Mouse (Mus musculus): ENCODE measurements around the gene Tnrc6b.

The Tnrc6b gene

DNA sequence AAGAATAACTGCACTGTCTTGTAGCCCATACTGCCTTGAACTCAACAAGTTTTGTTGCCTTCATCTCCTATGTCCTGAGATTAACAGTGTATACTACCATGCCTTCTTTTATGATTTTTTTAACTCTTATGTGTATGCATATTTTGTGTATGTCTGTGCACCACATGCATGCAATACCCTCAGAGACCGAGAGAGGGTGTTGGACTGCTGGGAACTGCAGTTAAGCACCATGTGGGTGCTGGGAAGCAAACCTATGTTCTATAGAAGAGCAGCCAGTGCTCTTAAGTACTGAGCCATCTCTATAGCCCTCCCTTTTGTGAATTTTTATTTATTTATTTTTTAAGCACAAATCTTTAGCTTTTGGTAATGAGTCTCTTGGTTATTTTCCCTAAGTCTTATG, 202.7 kb downstream of the Tnrc6b start:
- no peak for DNase-seq (ENCODE audit: low read depth, low spot score)

DNA sequence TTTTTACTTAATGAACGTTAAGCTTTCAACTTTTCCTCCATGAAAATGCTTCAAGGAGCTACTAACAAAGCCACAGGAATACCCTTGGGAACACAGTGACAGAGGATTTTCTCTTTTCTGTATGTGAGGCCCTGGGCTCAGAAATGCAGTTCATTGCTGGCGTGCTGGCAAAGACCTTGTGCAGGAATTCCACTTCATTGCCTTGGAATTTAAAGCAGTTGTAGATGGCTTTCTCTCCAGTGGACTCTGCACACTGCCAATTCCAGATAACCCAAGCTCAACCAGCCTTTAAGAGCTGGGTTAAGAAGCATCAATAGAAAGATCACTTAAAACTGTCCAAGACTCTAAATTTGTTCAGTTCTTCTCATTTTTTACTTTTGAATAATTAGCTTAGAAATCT, 204.7 kb downstream of the Tnrc6b start:
- DNase-seq (ENCODE audit: low read depth, low spot score): no peak

DNA sequence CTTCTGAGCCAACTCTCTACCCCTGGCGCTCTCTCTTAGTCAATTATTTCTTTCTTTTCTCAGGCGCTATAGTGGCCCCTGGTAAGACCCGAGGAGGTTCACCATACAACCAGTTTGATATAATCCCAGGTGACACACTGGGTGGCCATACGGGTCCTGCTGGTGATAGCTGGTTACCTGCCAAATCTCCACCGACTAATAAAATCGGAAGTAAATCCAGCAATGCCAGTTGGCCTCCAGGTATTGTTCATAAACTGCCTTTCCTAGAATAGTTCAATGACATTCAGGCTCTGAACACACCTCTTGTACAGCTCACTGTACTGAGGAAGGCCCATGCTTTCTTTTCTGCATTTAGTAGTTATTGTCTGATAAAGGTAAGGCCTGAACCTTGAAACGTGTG, 205.5 kb downstream of the Tnrc6b start:
- no peak for DNase-seq (ENCODE audit: low read depth, low spot score)

DNA sequence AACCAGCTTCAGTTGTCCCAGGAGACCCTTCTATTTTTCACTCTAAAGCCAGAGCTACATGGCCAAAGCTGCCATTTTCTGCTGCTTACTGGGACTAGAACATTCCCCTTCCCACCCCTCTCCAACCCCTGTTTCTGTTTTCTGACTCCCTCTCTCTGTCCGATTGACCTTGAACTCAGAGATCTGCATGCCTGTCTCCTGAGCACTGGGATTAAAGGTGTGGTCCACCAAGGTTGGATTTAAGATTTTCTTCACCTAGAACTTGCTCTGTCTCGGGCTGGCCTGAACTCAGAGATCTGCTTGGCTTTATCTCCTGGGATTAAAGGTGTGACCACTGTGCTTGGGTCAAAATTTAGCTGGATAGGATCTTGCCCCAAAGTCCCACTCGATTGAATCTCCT, 209.2 kb downstream of the Tnrc6b start:
- no peak for DNase-seq (ENCODE audit: low read depth, low spot score)

DNA sequence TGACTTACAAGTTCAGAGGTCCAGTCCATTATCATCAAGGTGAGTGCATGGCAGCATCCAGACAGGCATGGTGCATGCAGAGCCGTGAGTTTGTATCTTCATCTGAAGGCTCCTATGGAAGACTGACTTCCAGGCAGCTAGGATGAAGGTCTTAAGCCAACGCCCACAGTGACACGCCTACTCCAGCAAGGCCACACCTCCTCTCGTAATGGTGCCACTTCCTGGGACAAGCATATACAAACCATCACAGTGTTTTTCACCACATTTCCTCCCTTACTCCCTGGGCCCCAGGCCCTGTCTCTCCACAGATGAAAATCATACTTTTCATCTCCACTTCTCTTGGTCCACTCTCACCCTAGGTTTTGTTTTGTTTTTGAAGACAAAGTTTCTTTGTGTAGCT, 210.7 kb downstream of the Tnrc6b start:
- peak; percentile 61 for DNase-seq (ENCODE audit: low read depth, low spot score)

DNA sequence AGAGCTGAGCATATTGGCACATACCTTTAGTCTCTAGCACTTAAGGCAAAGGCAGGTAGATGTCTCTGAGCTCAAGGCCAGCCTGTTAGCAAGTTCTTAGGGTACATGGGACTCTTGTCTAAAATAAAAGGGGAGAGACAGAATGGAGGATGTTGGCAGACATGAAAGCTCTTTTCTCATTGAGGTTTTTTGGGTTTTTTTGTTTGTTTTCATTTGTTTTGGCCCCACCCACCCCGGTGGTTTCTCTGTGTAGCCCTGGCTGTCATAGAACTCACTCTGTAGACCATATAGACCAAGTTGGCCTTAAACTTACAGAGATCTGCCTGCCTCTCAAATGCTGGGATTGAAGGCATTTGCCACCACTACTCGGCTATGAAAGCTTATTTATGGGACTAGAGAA, 213.1 kb downstream of the Tnrc6b start:
- no peak for DNase-seq (ENCODE audit: low read depth, low spot score)

DNA sequence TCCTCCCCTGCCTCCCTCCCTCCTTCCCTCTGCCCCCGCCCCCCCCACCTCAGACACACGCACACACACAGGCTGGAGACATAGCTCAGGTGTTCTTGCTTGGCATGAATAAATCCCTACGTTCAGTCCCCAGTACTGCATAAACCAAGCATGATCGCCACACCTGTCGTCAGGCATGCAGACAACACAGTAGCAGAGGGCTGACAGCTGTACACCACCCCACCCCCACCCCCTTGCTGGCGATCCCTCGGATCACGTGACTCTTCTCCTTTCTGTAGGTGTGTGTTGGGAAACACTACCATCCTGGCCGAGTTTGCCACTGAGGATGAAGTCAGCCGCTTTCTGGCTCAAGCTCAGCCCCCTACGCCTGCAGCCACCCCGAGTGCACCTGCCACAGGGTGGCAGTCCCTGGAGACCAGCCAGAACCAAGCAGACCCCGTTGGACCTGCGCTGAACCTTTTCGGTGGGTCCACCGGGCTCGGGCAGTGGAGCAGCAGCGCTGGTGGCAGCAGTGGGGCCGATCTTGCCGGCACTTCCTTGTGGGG, 217.8 kb downstream of the Tnrc6b start:
- DNase-seq (ENCODE audit: low read depth, low spot score): peak; percentile 22

DNA sequence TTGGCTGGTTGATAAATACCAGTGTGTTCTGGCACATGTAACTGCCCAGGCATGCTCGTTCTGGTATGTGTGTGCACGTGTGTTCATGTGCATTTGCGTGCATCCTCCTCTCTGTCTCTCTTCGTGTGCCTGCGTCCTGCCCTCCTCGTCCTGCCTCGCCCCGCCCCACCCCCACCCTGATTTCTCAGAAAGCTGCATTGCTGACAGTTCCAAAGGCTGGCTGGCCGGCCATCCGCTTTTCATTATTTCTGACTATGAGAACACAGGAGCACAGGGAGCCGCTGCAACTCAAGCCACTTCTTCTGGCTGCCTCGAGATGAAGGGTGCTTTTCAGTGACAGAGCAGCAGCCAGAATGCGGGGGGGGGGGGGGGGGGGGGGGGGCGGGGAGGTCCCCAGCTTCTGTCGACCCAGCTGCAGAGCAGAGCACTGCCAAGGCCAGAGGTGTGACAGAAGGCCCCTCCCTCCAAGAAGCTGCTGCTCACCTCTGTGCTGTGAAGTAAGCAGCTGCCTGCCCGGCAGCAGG, 219.0 kb downstream of the Tnrc6b start:
- peak; percentile 81 for DNase-seq (ENCODE audit: low read depth, low spot score)

DNA sequence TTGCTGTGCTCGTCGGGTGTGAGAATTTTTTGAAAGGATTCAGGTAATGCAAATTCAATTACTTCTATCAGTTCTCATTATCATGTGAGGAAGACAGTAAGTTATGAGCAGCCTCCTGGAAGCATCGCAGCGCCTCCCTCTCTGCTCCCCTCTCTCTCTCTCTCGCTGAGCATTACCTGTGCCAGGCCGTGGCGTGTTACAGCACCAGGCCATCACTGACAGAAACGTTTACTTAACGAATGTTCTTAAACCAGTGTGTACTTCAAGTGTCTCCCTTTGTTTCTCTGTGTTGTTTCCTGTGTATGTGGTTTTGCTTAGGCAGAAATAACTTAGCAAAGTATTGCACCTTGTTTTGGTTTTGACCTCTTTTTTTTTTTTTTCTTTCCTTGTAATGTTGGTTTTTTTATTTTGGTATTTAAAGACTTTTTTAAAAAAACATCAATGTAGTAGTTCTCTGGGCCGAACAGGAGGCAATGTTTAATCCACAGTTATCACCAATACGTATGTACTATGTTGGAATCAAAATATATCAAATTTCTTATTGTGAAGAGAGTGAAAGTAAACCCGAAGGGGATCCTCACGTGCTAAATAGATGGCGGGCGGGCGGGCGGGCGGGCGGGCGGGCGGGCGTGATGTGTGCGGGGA, 219.7 kb downstream of the Tnrc6b start:
- DNase-seq (ENCODE audit: low read depth, low spot score): peak; percentile 60

DNA sequence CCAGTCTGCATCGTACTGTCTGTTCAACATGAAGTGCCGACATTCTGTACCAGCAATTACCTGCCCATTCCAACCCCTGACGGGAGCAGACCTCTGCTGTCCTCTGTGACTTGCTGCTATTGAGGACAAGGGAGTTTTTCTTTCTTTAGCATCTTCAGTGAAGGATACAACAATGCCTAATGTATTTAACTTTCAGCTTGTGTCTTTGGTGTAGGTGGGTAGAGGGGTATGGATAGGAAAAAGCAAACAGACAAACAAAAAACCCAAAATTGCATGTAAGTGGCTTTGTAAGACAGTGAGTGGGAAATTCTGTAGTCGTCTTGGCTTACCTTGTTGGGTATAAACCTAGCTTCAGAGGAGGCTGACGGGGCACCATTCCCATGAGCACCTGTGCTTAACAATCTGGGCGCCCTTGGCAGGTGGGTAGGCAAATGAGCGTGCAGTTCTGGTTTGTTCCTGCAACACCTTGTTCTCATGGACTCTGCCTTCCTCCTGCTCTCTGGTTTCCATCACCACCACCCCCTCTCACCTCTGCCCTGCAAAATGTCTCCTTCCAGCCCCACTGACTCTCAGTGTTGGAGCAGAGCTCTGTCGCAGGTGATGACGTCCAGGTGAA, 220.3 kb downstream of the Tnrc6b start:
- DNase-seq (ENCODE audit: low read depth, low spot score): no peak

DNA sequence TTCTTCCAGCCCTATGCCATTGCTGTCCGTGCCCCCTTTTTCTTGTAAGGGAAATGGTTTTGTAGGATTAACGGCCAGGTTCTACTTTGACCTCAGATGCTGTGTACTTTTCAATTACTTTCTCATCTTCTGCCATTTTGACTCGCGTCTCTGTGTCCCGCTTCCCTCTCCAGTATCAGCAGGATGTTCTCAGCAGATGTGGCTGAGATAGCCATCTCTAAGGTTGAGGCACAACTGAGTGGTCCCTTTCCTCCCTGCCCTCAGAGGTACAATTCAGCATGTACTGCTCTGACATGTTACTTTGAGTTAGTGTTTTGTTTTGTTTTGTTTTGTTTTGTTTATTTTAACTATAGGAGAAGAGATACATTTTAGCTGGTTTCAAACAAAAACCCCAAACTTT, 223.7 kb downstream of the Tnrc6b start:
- DNase-seq (ENCODE audit: low read depth, low spot score): no peak

DNA sequence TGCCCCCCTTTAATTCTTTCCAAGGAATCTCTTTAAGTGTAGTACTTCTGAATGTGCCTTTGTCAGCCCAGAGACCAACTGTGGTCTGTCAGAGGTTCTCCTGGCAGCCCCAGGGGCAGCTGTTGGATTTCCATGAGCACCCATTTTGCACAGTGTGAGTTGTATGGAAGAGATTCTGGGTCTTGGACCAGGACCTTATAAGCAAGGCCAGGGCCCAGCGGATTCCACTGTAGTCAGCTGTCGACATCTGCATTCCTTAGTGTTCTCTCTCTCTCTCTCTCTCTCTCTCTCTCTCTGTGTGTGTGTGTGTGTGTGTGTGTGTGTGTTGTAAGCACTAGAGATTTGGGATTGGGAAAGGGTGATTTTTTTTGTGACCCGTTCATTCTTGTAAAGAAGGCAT, 225.6 kb downstream of the Tnrc6b start:
- DNase-seq (ENCODE audit: low read depth, low spot score): no peak

DNA sequence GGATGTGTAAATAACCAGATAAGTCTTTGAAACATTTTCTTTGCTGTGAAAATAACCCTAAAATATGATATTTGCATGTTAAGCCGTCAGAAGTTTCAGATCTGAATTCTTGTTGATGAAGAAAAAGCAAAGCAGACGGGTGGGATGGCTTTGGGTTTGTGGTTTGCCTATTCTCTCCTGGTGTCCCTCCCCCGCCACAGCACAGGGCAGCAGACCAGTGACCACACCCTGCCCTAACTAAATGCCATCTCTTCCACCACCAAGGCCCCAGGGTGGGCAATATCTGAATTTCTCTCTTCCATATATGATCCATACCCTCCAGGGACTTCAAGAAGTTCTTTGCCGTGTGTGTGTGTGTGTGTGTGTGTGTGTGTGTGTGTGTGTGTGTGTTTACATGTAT, 227.5 kb downstream of the Tnrc6b start:
- DNase-seq (ENCODE audit: low read depth, low spot score): no peak

DNA sequence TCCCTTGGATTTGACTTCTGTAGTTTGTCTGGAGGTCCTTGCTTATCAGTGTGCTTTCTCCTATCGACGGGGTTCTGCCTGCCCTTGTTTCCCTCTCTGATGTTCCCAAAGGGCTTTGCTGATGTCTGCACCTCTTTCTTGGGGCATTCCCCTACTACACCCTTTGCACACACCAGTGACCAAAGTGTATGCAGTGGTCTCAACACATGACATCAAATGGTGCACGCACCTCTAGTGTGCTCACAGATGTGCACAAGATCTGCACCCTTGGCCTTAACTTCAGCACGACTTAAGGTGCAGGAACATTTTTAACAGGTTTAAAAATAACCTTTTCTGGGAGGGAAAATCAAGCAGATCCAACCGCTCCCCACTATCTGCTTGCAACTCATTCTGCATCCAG, 228.3 kb downstream of the Tnrc6b start:
- no peak for DNase-seq (ENCODE audit: low read depth, low spot score)

DNA sequence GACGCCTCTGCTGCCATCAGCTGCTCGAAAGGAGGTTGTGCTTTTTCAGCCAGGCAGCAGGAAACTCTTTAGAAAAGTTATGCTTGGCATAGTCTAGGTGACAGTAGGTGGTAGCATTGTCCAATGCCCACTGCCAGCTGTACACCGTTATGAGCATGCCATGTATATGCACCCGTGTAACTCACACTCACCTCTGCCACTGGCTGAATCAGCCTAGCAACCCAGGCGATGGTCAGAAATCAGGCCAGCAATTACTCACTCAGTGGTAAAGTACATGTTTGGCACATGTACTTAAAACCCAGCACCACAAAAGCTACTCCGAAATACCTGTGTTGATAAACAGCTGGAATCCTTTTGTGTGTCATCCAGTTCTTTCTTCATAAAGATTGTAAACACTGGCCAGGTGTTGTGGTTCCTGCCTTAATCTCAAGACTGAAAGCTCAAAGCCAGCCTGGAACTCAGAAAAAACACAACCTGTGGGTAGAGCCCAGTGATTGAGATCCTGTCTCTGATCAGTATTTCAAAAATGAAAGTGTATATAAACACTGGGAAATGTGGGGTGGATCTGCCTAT, 230.4 kb downstream of the Tnrc6b start:
- peak; percentile 36 for DNase-seq (ENCODE audit: low read depth, low spot score)

DNA sequence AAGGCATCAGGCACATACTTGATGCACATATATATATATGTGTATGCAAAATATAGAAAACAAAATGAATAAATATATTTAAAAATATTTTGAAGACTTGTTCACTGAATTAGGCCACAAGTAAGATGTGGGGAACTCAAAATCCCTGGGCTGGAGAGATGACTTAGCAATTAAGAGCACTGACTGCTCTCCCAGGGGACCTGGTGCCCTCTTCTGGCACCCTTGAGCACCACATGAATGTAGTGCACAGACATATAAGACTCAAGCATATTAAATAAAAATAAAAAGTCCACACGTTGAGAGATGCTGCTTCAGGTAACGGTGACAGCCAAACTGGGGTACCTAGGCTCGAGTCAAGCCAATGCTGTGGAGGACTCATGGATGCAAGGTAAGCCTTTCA, 234.7 kb downstream of the Tnrc6b start:
- DNase-seq (ENCODE audit: low read depth, low spot score): peak; percentile 81

DNA sequence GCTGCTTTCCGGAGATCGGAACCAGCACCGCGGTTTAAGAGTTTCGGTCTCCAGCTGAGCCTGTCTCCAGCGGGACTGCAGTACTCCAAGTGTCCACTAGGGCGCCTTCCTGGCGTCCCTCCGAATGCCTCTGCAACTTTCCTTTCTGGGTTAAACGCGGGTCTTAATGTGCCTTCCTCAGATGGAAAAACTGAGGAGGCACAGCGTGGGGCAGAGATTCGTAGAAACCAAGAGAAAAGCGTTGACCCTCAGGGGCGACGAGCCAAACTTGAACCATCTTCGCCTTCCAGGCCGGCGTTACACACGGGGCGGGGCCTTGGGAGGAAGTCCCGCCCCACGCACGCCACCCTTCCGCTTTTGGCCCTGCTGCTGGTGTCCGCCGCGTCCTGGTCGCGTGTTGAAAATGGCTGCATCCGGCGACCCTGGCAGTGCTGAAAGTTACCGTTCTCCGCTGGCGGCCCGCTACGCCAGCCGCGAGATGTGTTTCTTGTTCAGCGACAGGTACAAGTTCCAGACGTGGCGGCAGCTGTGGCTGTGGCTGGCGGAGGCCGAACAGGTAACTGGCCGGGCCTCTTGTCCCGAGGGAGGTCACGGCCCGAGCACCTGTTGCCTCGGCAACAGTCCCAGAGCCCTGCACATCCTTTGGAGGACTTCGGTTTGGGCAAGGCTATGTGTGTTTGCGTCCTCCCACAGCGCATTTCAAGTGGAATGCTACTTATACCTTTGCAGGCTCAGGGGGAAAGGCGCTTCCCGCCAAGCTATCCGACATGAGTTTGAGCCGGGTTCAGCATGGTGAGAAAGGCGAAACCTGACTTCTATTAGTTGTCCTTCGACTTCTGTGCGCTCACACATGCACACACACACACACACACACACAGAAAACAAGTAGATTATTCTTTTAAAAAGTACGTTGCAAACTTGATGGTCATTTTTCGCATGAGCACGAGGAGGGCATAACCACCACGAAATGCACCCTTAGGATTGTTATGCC, 237.3 kb downstream of the Tnrc6b start, which contains the start of gene Adsl:
TSS of gene Adsl (plus strand) at position 346 of the 991 bp plus-strand sequence.
- peak; percentile 93 for DNase-seq (ENCODE audit: low read depth, low spot score)

DNA sequence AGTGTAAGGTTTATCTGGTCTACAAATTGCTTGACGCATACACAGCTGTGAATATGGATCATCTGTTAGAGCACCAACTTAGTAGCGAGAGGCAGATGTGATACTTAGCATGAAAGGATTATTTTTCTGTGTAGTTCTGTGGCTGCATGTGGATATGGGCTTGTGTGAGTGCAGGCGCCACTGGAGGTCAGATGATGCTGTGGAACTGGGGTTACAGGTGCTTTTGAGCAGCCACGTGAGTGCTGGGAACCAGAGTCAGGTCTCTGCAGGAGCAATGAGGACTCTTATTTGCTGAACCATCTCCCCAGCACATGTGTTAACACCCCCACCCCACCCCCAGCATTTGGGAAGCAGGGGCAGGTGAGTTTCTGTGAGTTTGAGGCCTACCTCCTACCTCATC, 238.3 kb downstream of the Tnrc6b start:
- no peak for DNase-seq (ENCODE audit: low read depth, low spot score)

DNA sequence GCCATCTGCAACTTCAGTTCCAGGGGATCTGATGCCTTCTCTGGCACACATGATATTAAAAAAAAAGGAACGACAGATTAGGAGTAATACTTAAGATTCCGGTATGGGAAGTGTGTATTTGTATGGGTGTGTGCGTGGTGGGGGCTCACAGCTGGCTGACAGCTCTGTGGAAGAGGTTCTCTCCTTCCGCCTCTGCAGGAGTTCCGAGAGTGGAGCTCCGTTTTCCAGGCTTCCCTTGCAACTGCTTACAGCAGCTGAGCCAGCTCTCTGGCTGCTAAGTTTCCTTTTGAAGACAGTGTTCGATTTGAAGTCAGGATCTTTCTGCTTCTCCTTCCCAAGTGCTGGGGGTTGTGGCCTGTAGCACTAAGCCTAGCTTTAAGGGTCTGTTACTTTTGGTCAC, 238.9 kb downstream of the Tnrc6b start:
- DNase-seq (ENCODE audit: low read depth, low spot score): no peak

DNA sequence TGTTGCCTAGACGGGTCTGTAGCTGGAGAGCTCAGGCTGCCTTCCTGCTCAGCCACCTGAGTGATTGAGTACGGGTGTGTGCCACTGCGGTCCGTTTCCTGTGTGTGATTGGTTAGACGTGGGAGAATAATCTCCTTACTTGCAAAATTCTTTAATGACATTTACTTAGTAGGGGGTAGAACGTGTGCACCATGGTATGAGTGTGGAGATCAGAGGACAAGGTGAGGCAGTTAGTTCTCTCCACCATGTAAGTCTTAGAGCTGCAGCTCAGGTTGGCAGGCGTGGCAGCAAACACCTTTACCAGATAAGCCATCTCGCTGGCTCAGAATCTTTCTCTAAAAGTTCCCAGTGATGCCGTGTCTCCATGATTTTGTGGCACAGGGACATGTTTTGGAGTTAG, 242.9 kb downstream of the Tnrc6b start:
- DNase-seq (ENCODE audit: low read depth, low spot score): no peak

DNA sequence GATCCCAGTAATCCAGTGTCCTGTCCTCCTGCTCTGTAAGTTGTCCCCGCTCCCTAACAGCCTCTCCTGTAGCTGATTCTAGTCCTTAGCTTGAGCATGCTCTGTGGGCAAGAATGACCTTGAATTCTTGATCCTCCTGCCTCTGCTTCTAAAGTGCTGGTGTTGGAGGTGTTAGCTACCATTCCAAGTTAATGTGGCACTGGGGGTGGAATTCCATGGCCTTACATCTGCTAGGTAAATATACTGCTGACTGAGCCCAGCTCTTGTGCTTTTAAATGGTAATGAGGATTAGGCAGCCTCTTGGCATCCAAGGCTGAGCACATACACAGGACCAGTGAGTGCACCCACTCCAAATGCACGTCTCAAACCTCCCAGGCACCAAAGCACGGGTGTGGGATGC, 243.7 kb downstream of the Tnrc6b start:
- no peak for DNase-seq (ENCODE audit: low read depth, low spot score)
